Mouse (Mus musculus) right cerebral cortex, postnatal 36 days (tissue): ENCODE results near the gene Ube2d3.
"Not testable (repeated sequence)": the region's sequence is repeated elsewhere in the genome, so short reads cannot be mapped to it uniquely, and the experiment has no call there.

Experiments
- DNase-seq, 2 experiments: peaks; one replicate each; pipeline ENCODE4 v3.0.0; 2022; ENCODE audit warnings: low spot score in 2 of 2, mixed read lengths in 1 of 2

Ube2d3 gene

GRCm38 (mm10) chr3:135491102-135491501, 53.2 kb downstream of the Ube2d3 start:
- no peak for DNase-seq

DNA sequence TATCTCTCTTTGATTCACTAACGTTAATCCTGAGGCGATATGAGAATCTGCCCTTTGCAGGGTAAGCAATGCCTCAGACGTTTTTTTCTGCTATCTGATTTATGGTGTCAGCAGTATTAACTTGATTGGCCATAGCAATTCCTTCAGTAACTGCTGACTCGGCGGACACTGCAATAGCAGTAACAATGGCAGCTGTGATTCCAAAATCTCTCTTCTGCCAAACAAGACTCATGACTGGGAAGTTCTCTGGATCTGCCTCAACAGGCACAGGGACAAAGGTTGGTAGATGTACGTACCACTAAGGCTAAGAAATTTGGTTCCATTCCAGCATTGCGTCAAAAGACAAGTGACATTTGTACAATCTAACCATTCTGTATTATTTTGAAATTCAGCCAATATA, 55.4 kb downstream of the Ube2d3 start:
- DNase-seq: not testable (repeated sequence)

DNA sequence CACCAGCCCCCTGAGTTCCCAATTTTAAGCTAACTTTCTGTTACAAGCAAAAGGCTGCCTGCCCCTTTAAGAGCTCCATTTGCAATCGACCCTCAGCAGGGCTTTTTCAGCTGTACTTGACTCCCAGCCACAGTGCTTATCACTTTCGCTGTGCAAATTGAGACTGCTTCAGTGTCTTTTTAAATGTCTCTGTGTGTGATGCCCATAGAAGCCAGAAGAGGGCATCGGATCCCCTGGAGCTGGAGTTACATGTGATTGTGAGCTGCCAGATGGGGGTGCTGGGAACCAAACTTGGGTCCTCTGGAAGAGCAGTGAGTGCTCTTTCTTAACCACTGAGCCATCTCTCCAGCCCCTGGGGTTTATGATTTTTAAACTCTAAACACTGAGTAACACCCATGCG, 60.0 kb downstream of the Ube2d3 start:
- not testable (repeated sequence) for DNase-seq

DNA sequence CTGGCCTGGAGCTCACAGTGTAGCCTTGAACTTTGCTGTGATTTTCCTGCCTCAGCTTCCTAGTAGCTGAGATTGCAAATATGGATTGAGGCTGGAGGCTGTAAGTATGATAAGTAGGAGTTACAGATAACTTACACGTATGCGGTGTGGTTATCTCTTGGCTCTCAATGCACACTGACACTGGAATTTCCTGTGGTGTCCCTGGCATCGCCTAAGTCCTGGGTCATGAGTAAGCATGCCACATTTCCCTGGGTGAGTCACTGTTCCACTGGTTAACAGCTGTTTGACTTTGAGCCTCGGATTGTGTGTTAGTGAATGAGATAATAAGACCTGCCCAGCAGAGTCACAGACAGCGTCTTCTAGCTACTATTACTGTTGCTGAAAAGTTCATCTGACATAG, 60.9 kb downstream of the Ube2d3 start:
- no peak for DNase-seq

GRCm38 (mm10) chr3:135503160-135503559, 65.2 kb downstream of the Ube2d3 start:
- DNase-seq: no peak

- DNase-seq: no peak
Observed at GRCm38 (mm10) chr3:135505369-135505909, 67.5 kb downstream of the Ube2d3 start.

DNA sequence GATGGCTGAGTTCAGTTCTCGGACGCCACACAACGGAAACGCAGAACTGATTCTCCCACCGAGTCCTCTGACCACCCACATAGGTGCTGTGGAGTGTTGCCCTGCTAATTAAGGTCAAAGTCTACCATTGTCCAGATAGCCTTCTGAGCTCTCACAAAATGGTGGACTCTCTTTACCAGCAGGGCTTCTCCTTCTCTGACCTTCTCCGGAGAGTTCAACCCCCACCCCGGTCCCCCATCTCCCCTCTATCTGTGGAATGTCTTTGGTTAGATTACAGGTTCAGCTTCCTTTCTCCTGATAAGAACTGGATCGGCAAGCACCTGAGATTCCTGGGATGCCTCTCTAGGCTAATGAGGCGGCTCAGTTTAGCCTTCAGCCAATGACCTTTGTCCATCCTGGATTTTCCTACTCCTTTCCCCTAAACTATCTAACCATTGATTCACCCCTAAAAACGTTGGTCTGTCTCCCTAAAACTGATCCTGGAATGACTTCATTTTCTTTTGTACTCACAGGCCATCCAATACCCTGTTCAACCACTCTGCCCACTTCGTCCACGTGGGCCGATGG, 68.0 kb downstream of the Ube2d3 start:
- no peak for DNase-seq

- DNase-seq: no peak
Observed at GRCm38 (mm10) chr3:135507506-135507905, 69.6 kb downstream of the Ube2d3 start.

GRCm38 (mm10) chr3:135508191-135508590, 70.2 kb downstream of the Ube2d3 start:
- DNase-seq: no peak

DNA sequence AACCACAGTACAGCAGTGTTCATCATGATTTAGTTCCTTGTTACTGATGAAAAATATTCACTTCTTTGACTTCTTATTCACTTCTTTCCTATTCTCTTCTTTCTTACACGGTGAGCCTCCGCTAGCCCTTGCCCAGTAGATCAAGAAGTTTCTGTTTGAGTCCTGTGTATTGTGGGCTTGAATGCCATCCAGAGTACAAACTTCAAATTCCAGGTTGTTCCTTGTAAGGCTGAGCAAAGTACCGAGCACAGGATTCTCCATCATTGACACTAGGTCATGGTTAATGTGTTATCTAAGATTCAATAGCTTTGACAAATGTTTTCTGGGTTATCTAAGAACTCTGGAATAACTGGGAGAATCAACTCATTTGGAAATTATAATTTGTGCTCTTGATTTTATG, 72.4 kb downstream of the Ube2d3 start:
- DNase-seq: no peak

GRCm38 (mm10) chr3:135511683-135512082, 73.7 kb downstream of the Ube2d3 start:
- DNase-seq: no peak

DNA sequence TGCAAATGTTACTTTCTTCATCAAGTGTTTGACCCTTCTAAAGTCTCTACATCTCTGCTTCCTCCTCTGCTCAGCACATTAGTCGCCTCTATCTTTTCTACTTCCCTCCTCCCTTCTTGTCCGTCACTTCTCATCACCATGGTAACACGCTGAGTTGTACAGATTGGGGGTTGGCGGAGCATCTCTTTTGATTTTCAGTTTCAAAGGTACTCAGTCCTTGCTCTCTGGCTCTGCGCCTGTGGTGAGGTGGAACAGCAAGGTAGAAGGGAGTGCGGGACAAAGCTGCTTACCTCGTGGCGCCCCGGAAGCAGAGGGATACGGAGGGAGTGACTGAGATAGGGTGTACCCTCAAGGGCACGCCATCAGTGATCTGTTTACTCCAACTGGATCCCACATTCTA, 75.3 kb downstream of the Ube2d3 start:
- no peak for DNase-seq

GRCm38 (mm10) chr3:135513800-135514425, 76.0 kb downstream of the Ube2d3 start:
- no peak for DNase-seq

- DNase-seq: no peak
Observed at GRCm38 (mm10) chr3:135515246-135515645, 77.3 kb downstream of the Ube2d3 start.

DNA sequence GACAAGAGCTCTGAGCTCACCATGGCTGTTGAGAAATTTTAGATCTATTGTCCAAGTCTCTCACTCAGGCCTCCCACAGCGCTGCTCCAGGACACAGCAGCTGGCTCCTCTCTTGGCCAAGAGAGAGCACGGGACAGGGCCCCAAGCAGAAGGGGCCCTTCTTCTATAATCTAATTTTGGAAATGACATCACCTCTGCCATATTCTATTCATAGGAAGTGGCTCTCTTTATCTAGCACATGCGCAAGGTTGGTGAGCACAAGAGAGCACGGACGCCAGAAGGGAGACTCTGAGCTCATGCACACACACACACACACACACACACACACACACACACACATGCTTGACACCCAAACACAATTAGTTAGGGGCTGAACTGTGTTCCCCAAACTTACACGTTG, 78.9 kb downstream of the Ube2d3 start:
- DNase-seq: no peak
